Mouse (Mus musculus) MEL (cell line): ENCODE data around the gene Pax3. TPM values are rescaled to one million over a fixed set of nuclear protein-coding genes. Genes with fewer than 3 reads are reported as not detected.

Experiments used
- DNase-seq: peaks from one replicate; pipeline ENCODE4 v3.0.0; 2011; ENCODE audit warnings: low read depth, low spot score
- H3K27ac ChIP-seq: 2 replicates; pipeline ENCODE4 v1.5.1; 2012; ENCODE audit warnings: low read depth, mild to moderate bottlenecking, control low read depth, low read length, moderate library complexity; ENCODE audit not compliant: control insufficient read depth
- H3K27me3 ChIP-seq, 2 experiments: fragments of 150-350 bp in 1 of 2; sonication (generic) in 1 of 2; 2 replicates each; pipeline ENCODE4 v1.6.1; 2012; ENCODE audit warnings: low read length in 2 of 2, mild to moderate bottlenecking in 2 of 2, improper control_type of control experiment in 1 of 2, moderate library complexity in 1 of 2; ENCODE audit not compliant: insufficient read depth in 2 of 2, control insufficient read depth in 1 of 2
- H3K36me3 ChIP-seq, 2 experiments: 2 replicates each; pipeline ENCODE4 v1.6.1; 2012 to 2014; ENCODE audit warnings: low read length in 2 of 2, improper control_type of control experiment in 1 of 2, inconsistent platforms in 1 of 2, mild to moderate bottlenecking in 1 of 2; ENCODE audit not compliant: insufficient read depth in 2 of 2, control insufficient read depth in 1 of 2
- H3K4me1 ChIP-seq, 2 experiments: fragments of 150-350 bp in 1 of 2; sonication (generic) in 1 of 2; 2 replicates each; pipeline ENCODE4 v1.6.1; 2012; ENCODE audit warnings: low read length in 2 of 2, improper control_type of control experiment in 1 of 2, mild to moderate bottlenecking in 1 of 2; ENCODE audit not compliant: insufficient read depth in 2 of 2, control insufficient read depth in 1 of 2
- H3K4me3 ChIP-seq, 2 experiments: fragments of 150-350 bp in 1 of 2; sonication (generic) in 1 of 2; 2 replicates each; pipeline ENCODE4 v1.5.1; 2012; ENCODE audit warnings: low read depth in 2 of 2, low read length in 2 of 2, mild to moderate bottlenecking in 2 of 2, moderate library complexity in 2 of 2, control low read depth in 1 of 2, improper control_type of control experiment in 1 of 2; ENCODE audit not compliant: control insufficient read depth in 1 of 2, insufficient read depth in 1 of 2
- H3K79me2 ChIP-seq: 2 replicates; pipeline ENCODE4 v1.6.1; 2012; ENCODE audit warnings: mild to moderate bottlenecking, low read length, moderate library complexity; ENCODE audit not compliant: control insufficient read depth, poor library complexity, insufficient read depth
- H3K9ac ChIP-seq: 2 replicates; pipeline ENCODE4 v1.6.1; 2012; ENCODE audit warnings: low read depth, mild to moderate bottlenecking, control low read depth, low read length, moderate library complexity; ENCODE audit not compliant: control insufficient read depth, poor library complexity, severe bottlenecking
- H3K9me3 ChIP-seq: fragments of 150-350 bp; sonication (generic); replicated peaks from 2 replicates; pipeline ENCODE4 v1.6.1; 2012; ENCODE audit warnings: mild to moderate bottlenecking, low read length, improper control_type of control experiment, moderate library complexity; ENCODE audit not compliant: insufficient read depth
- E2F4 ChIP-seq: IDR thresholded peaks from 2 replicates; pipeline ENCODE4 v1.6.1; 2011; ENCODE audit warnings: low read depth, low read length, improper control_type of control experiment, borderline replicate concordance
- EP300 ChIP-seq, 2 experiments: IDR thresholded peaks; 2 replicates each; pipeline ENCODE4 v1.6.1; 2011; ENCODE audit warnings: improper control_type of control experiment in 2 of 2, low read length in 2 of 2, low read depth in 1 of 2, mild to moderate bottlenecking in 1 of 2
- GABPA ChIP-seq: IDR thresholded peaks from 2 replicates; pipeline ENCODE4 v1.6.1; 2012; ENCODE audit warnings: low read depth, mild to moderate bottlenecking, inconsistent platforms, low read length, improper control_type of control experiment, moderate library complexity
- MAFK ChIP-seq: IDR thresholded peaks from 2 replicates; pipeline ENCODE4 v1.6.1; 2011; ENCODE audit warnings: low read depth, mild to moderate bottlenecking, low read length, improper control_type of control experiment, borderline replicate concordance
- MEF2A ChIP-seq: IDR thresholded peaks from 2 replicates; pipeline ENCODE4 v1.6.1; 2014; ENCODE audit warnings: low read depth, mild to moderate bottlenecking, inconsistent platforms, low read length, improper control_type of control experiment; ENCODE audit not compliant: poor library complexity, insufficient replicate concordance, severe bottlenecking; ENCODE audit errors: extremely low read depth
- MXI1 ChIP-seq: IDR thresholded peaks from 2 replicates; pipeline ENCODE4 v1.6.1; 2011; ENCODE audit warnings: mild to moderate bottlenecking, low read depth, low read length, improper control_type of control experiment
- MYB ChIP-seq: IDR thresholded peaks from 2 replicates; pipeline ENCODE4 v1.6.1; 2011; ENCODE audit warnings: mild to moderate bottlenecking, low read depth, low read length, improper control_type of control experiment
- MYC ChIP-seq: IDR thresholded peaks from 2 replicates; pipeline ENCODE4 v1.6.1; 2011; ENCODE audit warnings: low read depth, mild to moderate bottlenecking, low read length, improper control_type of control experiment, moderate library complexity
- NRF1 ChIP-seq: IDR thresholded peaks from 2 replicates; pipeline ENCODE4 v1.6.1; 2014; ENCODE audit warnings: low read depth, mild to moderate bottlenecking, inconsistent platforms, low read length, improper control_type of control experiment, moderate library complexity; ENCODE audit not compliant: poor library complexity, insufficient read depth, severe bottlenecking
- POLR2AphosphoS5 ChIP-seq: IDR thresholded peaks from 2 replicates; pipeline ENCODE4 v1.6.1; 2012; ENCODE audit warnings: low read depth, borderline replicate concordance, mild to moderate bottlenecking, inconsistent platforms, low read length, moderate library complexity, mixed read lengths
- RCOR1 ChIP-seq: IDR thresholded peaks from 2 replicates; pipeline ENCODE4 v1.6.1; 2012; ENCODE audit warnings: low read depth, mild to moderate bottlenecking, inconsistent platforms, low read length, improper control_type of control experiment
- TBP ChIP-seq: IDR thresholded peaks from 2 replicates; pipeline ENCODE4 v1.8.0; 2011; ENCODE audit warnings: low read depth, low read length, improper control_type of control experiment
- UBTF ChIP-seq: IDR thresholded peaks from 2 replicates; pipeline ENCODE4 v1.6.1; 2012; ENCODE audit warnings: low read depth, mild to moderate bottlenecking, inconsistent platforms, low read length, improper control_type of control experiment, moderate library complexity, borderline replicate concordance; ENCODE audit not compliant: insufficient read depth
- polyA plus RNA-seq, 2 experiments: library from polyadenylated mRNA; stranded (reverse) in 1 of 2; unstranded in 1 of 2; fragments of >175 nt in 1 of 2; fragments of >200 nt in 1 of 2; gene quantifications; 2 replicates each; pipeline versions ENCODE4 v1.2.1 to v1.2.4; 2012; ENCODE audit warnings: low replicate concordance in 2 of 2, low read depth in 1 of 2; ENCODE audit not compliant: insufficient read length in 2 of 2, insufficient read depth in 1 of 2, missing spikeins in 1 of 2
- total RNA-seq: library from RNA; depleted of rRNA; stranded (reverse); fragments of 300-350 nt; gene quantifications from 2 replicates; pipeline ENCODE4 v1.2.3, GENCODE M21; 2012

Gene Pax3
- total and polyA plus RNA-seq, 3 experiments, result not detected

- Histone ChIP-seq H3K36me3 (no peaks in the 10 kb centered on the region), H3K9ac (no peak overlapping the region), H3K4me3 (no peak overlapping the region), H3K4me1 (no peaks in the 10 kb centered on the region), H3K79me2 (no peaks in the 10 kb centered on the region), H3K27ac (no peak overlapping the region), H3K27me3 (no peaks in the 10 kb centered on the region), H3K9me3 (no peaks in the 10 kb centered on the region)
- TF ChIP-seq MYB (no peak), NRF1 (no peak), MYC (no peak), MAFK (no peak), POLR2AphosphoS5 (no peak), RCOR1 (no peak), GABPA (no peak), EP300 (IDR thresholded peaks at IDR 0.05; ENCODE audit: low read depth in 1 of 2, low read length in 2 of 2) (no peak), E2F4 (no peak), MXI1 (no peak), UBTF (no peak), TBP (no peak)
- DNase-seq, result no peak
These were observed 5.6 kb upstream of the Pax3 start for GRCm38 (mm10) chr1:78202466-78203085.

DNA sequence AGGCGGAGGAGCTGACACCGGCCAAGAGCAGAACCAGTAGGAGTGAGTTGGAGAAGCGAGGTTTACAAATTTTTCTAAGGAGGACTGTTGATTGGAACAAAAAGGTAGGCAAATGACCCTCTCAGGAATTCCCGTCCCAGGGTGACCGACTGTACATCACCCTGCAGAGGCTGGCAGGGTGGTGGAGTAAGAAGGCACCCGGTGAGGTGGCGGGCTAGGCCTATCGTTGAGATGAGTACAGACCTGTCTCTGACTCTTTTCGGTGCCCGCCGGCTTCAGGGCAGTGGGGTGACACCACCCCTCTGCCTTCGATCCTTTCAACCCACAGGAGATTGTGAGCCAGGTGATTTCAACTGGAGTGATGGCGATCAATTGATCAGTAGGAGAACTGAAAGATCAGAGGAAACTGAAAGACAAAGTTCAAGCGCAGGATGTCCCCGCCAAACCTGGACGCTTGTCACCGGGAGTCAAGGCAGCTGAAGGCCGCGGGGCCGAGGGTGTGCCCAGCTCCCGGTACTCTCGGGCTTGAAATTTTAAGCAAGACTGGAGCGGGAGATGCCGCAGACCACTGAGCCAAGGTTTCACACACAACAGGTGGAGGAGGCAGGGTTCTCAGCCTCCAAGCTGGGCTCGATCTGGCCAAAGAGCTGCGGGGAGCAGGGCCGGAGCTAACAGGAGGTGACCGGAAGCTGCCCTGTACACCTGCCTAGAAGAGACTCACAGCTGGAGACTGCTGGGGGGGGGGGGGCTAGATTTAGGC is 4.5 kb upstream of the Pax3 start:
- no peaks in the 10 kb centered on the region for H3K79me2 ChIP-seq
- H3K4me3 ChIP-seq, result no peak overlapping the region
- no peak for DNase-seq
- TF ChIP-seq TBP (no peak), MEF2A (no peak)
- no peaks in the 10 kb centered on the region for H3K27me3 ChIP-seq
- no peaks in the 10 kb centered on the region for H3K9me3 ChIP-seq
- H3K9ac ChIP-seq, result no peak overlapping the region
- no peaks in the 10 kb centered on the region for H3K4me1 ChIP-seq
- no peak overlapping the region for H3K27ac ChIP-seq
- H3K36me3 ChIP-seq, result no peaks in the 10 kb centered on the region
